Mouse (Mus musculus) neural tube, embryonic 11.5 days (tissue): ENCODE data around the gene Lrwd1. TPM values are rescaled to one million over a fixed set of nuclear protein-coding genes. Genes with fewer than 3 reads are reported as not detected.
"Not testable (repeated sequence)": the region's sequence is repeated elsewhere in the genome, so short reads cannot be mapped to it uniquely, and the experiment has no call there.

Source experiments
- ATAC-seq: fragments of 200-750 bp; cut with Nextera tagmentation; 2 replicates; pipeline ENCODE4 v1.8.0; 2017; ENCODE audit warnings: moderate number of reproducible peaks, mild to moderate bottlenecking, moderate TSS enrichment, moderate library complexity; ENCODE audit not compliant: insufficient read depth, low FRiP score, low TSS enrichment
- DNase-seq: peaks from one replicate; pipeline ENCODE4 v3.0.0-alpha.2; 2015; ENCODE audit warnings: low spot score
- H3K27ac ChIP-seq: fragments of 300-500 bp; sonication (generic); 2 replicates; pipeline ENCODE4 v1.5.1; 2014; ENCODE audit warnings: low read depth, mild to moderate bottlenecking, low read length
- H3K27me3 ChIP-seq: fragments of 300-500 bp; sonication (generic); 2 replicates; pipeline ENCODE4 v1.6.1; 2014; ENCODE audit warnings: mild to moderate bottlenecking, low read length, mixed read lengths; ENCODE audit not compliant: control insufficient read depth, insufficient read depth
- H3K36me3 ChIP-seq: fragments of 300-500 bp; sonication (generic); 2 replicates; pipeline ENCODE4 v1.6.1; 2014; ENCODE audit warnings: mild to moderate bottlenecking, low read length, moderate library complexity, mixed read lengths; ENCODE audit not compliant: control insufficient read depth, insufficient read depth
- H3K4me1 ChIP-seq: fragments of 300-500 bp; sonication (generic); 2 replicates; pipeline ENCODE4 v1.6.1; 2014; ENCODE audit warnings: low read length, mixed read lengths; ENCODE audit not compliant: control insufficient read depth, insufficient read depth
- H3K4me2 ChIP-seq: fragments of 300-500 bp; sonication (generic); 2 replicates; pipeline ENCODE4 v1.6.1; 2014; ENCODE audit warnings: low read depth, mild to moderate bottlenecking, moderate library complexity
- H3K4me3 ChIP-seq: fragments of 300-500 bp; sonication (generic); 2 replicates; pipeline ENCODE4 v1.5.1; 2014; ENCODE audit warnings: low read depth, low read length
- H3K9ac ChIP-seq: fragments of 300-500 bp; sonication (generic); 2 replicates; pipeline ENCODE4 v1.6.1; 2014; ENCODE audit warnings: mild to moderate bottlenecking, low read length
- H3K9me3 ChIP-seq: fragments of 300-500 bp; sonication (generic); 2 replicates; pipeline ENCODE4 v1.6.1; 2016; ENCODE audit warnings: low read length; ENCODE audit not compliant: control insufficient read depth
- WGBS: fragments of 180-500 bp; shearing (Covaris S2); extraction: QIAGEN DNeasy Blood & Tissue Kit; methylation state at CpG from one replicate; pipeline ENCODE4 v1.1.7; 2014; 5-methylcytosine and 5-hydroxymethylcytosine counted together
- polyA plus RNA-seq: library from polyadenylated mRNA; unstranded; fragments of >200 nt; fragmentation: Nextera tagmentation; extraction: Ambion mirVana; gene quantifications from 2 replicates; pipeline ENCODE4 v1.2.1, GENCODE M21; 2014

Gene Lrwd1
- polyA plus RNA-seq, 1 experiment from 2014 or later, result 45.3 TPM

DNA sequence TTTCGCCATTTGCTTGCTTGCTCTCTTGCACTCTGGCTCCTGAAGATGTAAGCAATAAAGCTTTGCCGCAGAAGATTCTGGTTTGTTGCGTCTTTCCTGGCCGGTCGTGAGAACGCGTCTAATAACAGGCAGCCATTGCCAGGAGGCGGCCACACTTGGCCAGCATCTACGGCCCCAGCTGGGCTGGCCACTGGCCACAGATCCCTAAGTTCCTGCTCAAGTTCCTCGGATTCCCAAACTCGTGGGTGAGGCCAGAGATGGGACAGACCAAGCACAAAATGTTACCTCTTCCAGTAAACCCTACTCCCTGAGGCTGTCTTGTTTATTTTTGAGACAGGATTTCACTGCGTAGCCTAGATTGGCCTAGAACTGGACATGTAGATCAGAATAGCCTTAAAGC is 24.2 kb upstream of the Lrwd1 start:
- 87% methylated on average over 11 of the region's 12 CpGs for WGBS
- not testable (repeated sequence) for H3K27ac ChIP-seq, H3K36me3 ChIP-seq, H3K9me3 ChIP-seq, H3K9ac ChIP-seq, H3K27me3 ChIP-seq, ATAC-seq, DNase-seq, H3K4me1 ChIP-seq, H3K4me3 ChIP-seq, H3K4me2 ChIP-seq

DNA sequence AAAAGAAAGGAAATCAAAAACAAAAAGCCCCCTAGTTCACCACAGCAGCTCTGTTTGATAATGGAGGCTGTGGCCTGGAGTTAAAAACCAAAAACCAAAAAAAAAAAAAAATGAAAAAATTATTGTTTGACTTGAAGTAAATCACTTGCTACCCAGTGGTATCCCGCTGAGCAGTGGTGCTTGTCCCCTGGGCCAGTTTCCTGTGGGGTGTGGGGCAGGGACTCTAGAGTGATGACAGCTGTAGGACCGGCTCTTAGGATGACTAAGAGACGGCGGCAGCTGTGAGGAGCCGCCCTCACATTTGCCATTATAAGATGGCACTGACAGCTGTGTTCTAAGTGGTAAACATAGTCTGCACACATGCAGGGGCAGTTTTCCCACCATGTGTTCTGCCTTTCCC is 19.5 kb upstream of the Lrwd1 start:
- Histone ChIP-seq H3K36me3 (no peaks in the 10 kb centered on the region), H3K9me3 (no peaks in the 10 kb centered on the region)
- no peak for ATAC-seq

DNA sequence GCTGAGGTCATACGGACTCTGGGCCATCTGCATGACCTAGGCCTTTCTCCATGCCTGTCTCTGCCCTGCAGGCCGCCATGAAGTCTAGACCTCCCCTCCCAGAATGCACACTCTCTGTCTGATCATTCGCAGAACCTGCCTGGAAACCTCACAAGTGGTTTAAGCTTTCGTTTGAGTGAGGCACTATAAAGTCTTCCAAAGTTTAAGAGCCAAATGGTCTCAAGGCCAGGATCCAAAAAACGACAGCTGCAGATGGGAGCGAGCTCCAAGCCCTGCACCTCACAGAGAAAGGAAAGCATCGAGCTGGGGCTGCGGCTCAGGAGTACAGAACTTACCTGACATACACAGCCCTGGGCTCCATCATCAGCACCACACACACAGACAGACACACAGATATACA is 16.5 kb upstream of the Lrwd1 start:
- no peak overlapping the region for H3K4me2 ChIP-seq
- ATAC-seq (no peak), DNase-seq (no peak)
- H3K9me3 ChIP-seq, result no peaks in the 10 kb centered on the region
- H3K4me1 ChIP-seq, result no peaks in the 10 kb centered on the region
- no peak overlapping the region for H3K27ac ChIP-seq
- no peaks in the 10 kb centered on the region for H3K27me3 ChIP-seq
- no peak overlapping the region for H3K4me3 ChIP-seq
- 86% methylated on average over 8 of the region's 8 CpGs for WGBS
- no peak overlapping the region for H3K9ac ChIP-seq
- H3K36me3 ChIP-seq, result no peaks in the 10 kb centered on the region

More for the DNA sequence above, 19.5 kb upstream of the Lrwd1 start:
- H3K4me3 ChIP-seq, result no peak overlapping the region
- no peaks in the 10 kb centered on the region for H3K4me1 ChIP-seq
- H3K4me2 ChIP-seq, result no peak overlapping the region
- no peak overlapping the region for H3K27ac ChIP-seq
- no peak overlapping the region for H3K9ac ChIP-seq
- WGBS, result 88% methylated on average over 5 of the region's 5 CpGs
- no peak for DNase-seq
- no peaks in the 10 kb centered on the region for H3K27me3 ChIP-seq

DNA sequence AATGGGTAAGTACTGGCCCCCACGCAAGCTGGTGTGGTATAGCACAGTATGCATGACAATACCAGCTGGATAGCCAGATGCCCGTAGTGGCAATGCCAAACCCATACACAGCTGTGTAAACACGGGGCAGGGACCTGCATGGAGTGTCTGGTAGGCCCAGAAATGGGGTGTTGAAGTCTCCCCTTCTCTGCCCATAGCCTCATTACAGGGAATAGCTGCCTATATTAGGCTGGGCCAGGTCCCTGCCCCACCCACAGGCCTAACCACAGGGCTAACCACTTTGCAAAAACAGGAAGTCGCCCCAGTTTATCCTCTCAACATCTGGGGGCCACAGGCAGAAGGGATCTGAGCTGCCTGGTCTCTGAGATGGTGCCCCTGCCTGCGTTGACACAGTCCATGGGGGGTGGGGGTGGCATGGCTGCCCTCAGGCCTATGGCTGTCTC is 13.3 kb upstream of the Lrwd1 start:
- not testable (repeated sequence) for H3K9ac ChIP-seq, H3K4me3 ChIP-seq, H3K4me1 ChIP-seq, H3K27ac ChIP-seq, DNase-seq, ATAC-seq, H3K27me3 ChIP-seq, H3K9me3 ChIP-seq, H3K36me3 ChIP-seq, H3K4me2 ChIP-seq
- 69% methylated on average over 5 of the region's 5 CpGs for WGBS

DNA sequence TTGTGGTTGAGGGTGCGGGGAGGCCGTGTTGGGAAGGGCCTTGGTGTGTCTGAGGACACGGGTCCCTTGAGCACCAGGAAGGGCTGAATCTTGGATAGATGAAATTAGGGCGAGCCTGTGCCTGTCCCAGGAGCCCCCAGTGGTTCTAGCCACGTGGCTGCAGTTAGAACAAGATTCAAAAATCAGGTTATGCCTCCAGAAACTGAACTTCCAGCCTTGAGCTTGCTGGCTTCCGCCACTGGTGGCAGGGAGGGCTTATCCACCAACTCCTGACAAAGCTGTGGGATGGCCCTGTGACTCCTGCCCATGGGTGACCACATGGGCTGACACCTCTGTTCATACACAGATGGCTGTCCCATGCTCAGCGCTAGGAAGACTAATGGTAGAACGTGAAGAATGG is 11.8 kb upstream of the Lrwd1 start:
- H3K27ac ChIP-seq, result no peak overlapping the region

DNA sequence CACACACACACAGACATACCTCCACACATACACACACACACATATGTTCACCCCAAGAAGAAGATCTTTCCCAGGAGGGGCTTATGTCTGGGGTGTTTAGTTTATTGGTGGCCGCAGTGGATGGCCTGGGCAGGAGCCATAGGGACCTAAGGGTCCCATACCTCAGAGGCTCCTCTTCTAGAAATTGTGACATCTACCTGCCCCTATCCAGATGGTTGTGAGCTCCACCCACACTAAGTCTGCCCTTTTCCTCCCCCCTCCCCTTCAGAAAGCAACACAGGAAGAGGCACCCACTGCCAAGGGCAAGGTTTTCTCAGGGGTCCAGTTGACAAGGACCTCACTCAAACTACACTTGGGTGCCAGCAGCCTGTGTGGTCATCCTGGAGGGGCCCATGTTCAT is 11.1 kb upstream of the Lrwd1 start:
- no peak overlapping the region for H3K9ac ChIP-seq
- no peak for DNase-seq
- no peak for ATAC-seq
- H3K4me3 ChIP-seq, result no peak overlapping the region
- no peaks in the 10 kb centered on the region for H3K4me1 ChIP-seq
- H3K27ac ChIP-seq, result no peak overlapping the region
- no peak overlapping the region for H3K4me2 ChIP-seq
- no peaks in the 10 kb centered on the region for H3K27me3 ChIP-seq
- no peaks in the 10 kb centered on the region for H3K36me3 ChIP-seq
- no peaks in the 10 kb centered on the region for H3K9me3 ChIP-seq
- WGBS, result 87% methylated on average over 1 of the region's 1 CpGs

More for the DNA sequence above, 11.8 kb upstream of the Lrwd1 start:
- no peak overlapping the region for H3K4me2 ChIP-seq
- no peak for DNase-seq
- no peak overlapping the region for H3K9ac ChIP-seq
- H3K4me3 ChIP-seq, result no peak overlapping the region
- no peaks in the 10 kb centered on the region for H3K27me3 ChIP-seq
- no peaks in the 10 kb centered on the region for H3K9me3 ChIP-seq
- no peaks in the 10 kb centered on the region for H3K36me3 ChIP-seq
- no peak for ATAC-seq
- 76% methylated on average over 8 of the region's 8 CpGs for WGBS
- no peaks in the 10 kb centered on the region for H3K4me1 ChIP-seq

DNA sequence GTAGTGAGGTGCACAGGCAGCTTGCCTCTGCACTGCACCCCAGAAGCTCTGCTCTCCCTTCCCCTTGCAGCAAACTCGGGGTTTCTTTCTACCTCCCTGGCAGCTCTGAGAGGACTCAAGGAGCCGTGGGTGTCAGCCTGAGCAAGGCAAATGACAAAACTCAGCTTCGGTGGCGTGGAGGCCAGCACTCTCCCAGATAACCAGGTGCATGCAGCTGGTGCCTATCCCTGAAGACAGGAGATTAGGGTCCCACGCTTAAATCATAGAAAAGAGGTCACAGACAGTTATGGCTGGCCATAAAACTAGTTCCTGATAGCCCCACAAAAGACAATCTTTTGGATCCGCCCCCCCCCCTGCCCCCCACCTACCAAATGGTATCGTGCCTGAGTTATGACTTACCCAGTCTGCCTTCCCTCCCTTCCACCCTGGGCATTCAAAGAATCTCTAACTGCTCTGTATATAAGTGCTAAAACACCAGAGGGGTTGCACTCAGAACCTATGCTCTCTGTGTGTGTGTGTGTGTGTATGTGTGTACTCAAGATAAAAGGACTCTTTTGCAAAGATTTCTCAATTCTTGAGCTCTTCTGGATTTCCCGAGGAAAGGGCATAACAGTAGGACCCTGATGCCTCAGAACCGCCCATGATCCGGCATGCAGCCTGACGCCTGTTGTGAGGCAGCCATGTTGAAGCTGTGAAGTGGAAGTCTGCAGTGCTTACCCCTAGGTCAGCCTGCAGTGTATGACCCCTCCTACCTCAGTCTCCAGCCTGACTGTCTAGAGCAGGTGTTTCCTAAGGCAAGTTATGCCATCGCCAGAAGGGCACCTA is 8.9 kb upstream of the Lrwd1 start:
- WGBS, result 59% methylated on average over 12 of the region's 12 CpGs
- Histone ChIP-seq H3K27ac (no peak overlapping the region), H3K4me2 (no peak overlapping the region), H3K4me1 (no peaks in the 10 kb centered on the region), H3K9me3 (no peaks in the 10 kb centered on the region), H3K4me3 (no peak overlapping the region), H3K9ac (no peak overlapping the region), H3K36me3 (peaks cover 13% of the 10 kb centered on the region), H3K27me3 (no peaks in the 10 kb centered on the region)
- ATAC-seq, result no peak
- DNase-seq, result no peak

DNA sequence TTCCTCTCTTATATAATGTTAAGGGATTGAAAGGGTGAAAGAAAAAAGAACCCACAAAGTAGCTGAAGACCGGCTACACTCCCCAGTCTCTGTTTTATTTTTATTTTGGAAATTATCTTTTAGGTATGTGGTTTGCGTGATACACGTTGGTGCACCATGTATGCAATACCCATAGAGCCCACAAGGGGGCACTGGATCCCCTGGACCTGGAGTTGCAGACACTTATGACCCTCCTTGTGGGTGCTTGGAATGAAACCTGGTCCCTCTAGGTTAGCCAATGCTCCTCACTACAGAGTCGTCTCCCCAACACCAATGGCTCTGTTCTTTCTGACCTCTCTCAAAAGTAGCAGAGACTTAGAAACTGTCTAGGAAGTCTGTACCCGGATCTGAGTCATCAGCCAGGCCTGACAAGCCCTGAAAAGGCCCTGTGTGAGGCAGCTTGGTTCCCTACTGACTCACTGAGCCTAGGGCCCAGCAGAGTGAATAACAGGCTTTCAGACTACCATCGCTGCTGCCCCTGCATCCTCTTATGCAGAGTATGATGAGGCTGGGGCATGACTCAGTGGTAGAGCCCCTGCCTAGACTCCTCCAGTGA is 7.4 kb upstream of the Lrwd1 start:
- DNase-seq (no peak), ATAC-seq (no peak)
- no peak overlapping the region for H3K4me3 ChIP-seq
- no peaks in the 10 kb centered on the region for H3K9me3 ChIP-seq
- no peak overlapping the region for H3K4me2 ChIP-seq
- H3K4me1 ChIP-seq, result no peaks in the 10 kb centered on the region
- no peak overlapping the region for H3K27ac ChIP-seq
- 92% methylated on average over 6 of the region's 6 CpGs for WGBS
- H3K9ac ChIP-seq, result no peak overlapping the region
- H3K36me3 ChIP-seq, result peaks cover 18% of the 10 kb centered on the region
- no peaks in the 10 kb centered on the region for H3K27me3 ChIP-seq

DNA sequence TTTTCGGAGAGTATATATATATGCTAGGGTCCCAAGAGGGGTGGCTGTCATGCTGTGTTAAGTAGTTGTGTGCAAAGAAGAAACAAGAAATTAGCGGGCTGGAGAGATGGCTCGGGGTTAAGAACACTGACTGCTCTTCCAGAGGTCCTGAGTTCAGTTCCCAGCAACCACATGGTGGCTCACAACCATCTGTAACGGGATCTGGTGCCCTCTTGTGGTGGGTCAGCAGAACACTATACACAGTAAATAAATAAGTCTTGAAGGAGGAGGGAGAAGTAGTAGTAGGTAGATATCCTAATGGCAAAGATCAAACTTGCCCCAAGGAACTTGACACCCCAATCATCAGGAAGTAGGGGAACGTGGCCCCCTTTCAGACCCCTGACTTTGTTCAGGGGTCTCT is 6.9 kb upstream of the Lrwd1 start:
- no peaks in the 10 kb centered on the region for H3K4me1 ChIP-seq
- no peak overlapping the region for H3K4me3 ChIP-seq
- WGBS, result 89% methylated on average over 5 of the region's 5 CpGs
- no peaks in the 10 kb centered on the region for H3K27me3 ChIP-seq
- H3K4me2 ChIP-seq, result no peak overlapping the region
- no peaks in the 10 kb centered on the region for H3K9me3 ChIP-seq
- peaks cover 18% of the 10 kb centered on the region for H3K36me3 ChIP-seq
- ATAC-seq, result no peak
- no peak overlapping the region for H3K27ac ChIP-seq
- no peak for DNase-seq
- H3K9ac ChIP-seq, result no peak overlapping the region
